Mouse (Mus musculus) liver, embryonic 13.5 days (tissue): ENCODE results near the gene Btrc. TPM values are rescaled to one million over a fixed set of nuclear protein-coding genes. Genes with fewer than 3 reads are reported as not detected.

ENCODE experiments used
- ATAC-seq: fragments of 200-750 bp; cut with Nextera tagmentation; 2 replicates; pipeline ENCODE4 v1.8.0; 2017; ENCODE audit warnings: low read depth, mild to moderate bottlenecking, moderate number of reproducible peaks, moderate library complexity
- DNase-seq: peaks from one replicate; pipeline ENCODE4 v3.0.0; 2022
- H3K27ac ChIP-seq: fragments of 300-500 bp; sonication (generic); 2 replicates; pipeline ENCODE4 v1.5.1; 2015; ENCODE audit warnings: moderate library complexity, mild to moderate bottlenecking, inconsistent platforms
- H3K27me3 ChIP-seq: fragments of 300-500 bp; sonication (generic); 2 replicates; pipeline ENCODE4 v1.6.1; 2015; ENCODE audit warnings: mild to moderate bottlenecking, inconsistent platforms
- H3K36me3 ChIP-seq: fragments of 300-500 bp; sonication (generic); 2 replicates; pipeline ENCODE4 v1.6.1; 2015; ENCODE audit warnings: mild to moderate bottlenecking, inconsistent platforms
- H3K4me1 ChIP-seq: fragments of 300-500 bp; sonication (generic); replicated peaks from 2 replicates; pipeline ENCODE4 v1.6.1; 2015; ENCODE audit warnings: inconsistent platforms
- H3K4me2 ChIP-seq: fragments of 300-500 bp; sonication (generic); 2 replicates; pipeline ENCODE4 v1.6.1; 2015; ENCODE audit warnings: inconsistent platforms, mild to moderate bottlenecking, moderate library complexity
- H3K4me3 ChIP-seq: fragments of 300-500 bp; sonication (generic); replicated peaks from 2 replicates; pipeline ENCODE4 v1.5.1; 2015; ENCODE audit warnings: mild to moderate bottlenecking, inconsistent platforms
- H3K9ac ChIP-seq: fragments of 300-500 bp; sonication (generic); 2 replicates; pipeline ENCODE4 v1.6.1; 2015; ENCODE audit warnings: mild to moderate bottlenecking, inconsistent platforms
- H3K9me3 ChIP-seq: fragments of 300-500 bp; sonication (generic); replicated peaks from 2 replicates; pipeline ENCODE4 v1.6.1; 2016; ENCODE audit warnings: inconsistent platforms
- WGBS: fragments of 180-500 bp; shearing (Covaris S2); methylation state at CpG from one replicate; pipeline ENCODE4 v1.1.7; 2015; ENCODE audit not compliant: insufficient replicate concordance; 5-methylcytosine and 5-hydroxymethylcytosine counted together
- polyA plus RNA-seq: library from polyadenylated mRNA; unstranded; fragments of >200 nt; fragmentation: Nextera tagmentation; extraction: Ambion mirVana; gene quantifications from 2 replicates; pipeline ENCODE4 v1.2.1, GENCODE M21; 2015

Gene Btrc
- polyA plus RNA-seq, 1 experiment from 2014 or later: 44.1 TPM

DNA sequence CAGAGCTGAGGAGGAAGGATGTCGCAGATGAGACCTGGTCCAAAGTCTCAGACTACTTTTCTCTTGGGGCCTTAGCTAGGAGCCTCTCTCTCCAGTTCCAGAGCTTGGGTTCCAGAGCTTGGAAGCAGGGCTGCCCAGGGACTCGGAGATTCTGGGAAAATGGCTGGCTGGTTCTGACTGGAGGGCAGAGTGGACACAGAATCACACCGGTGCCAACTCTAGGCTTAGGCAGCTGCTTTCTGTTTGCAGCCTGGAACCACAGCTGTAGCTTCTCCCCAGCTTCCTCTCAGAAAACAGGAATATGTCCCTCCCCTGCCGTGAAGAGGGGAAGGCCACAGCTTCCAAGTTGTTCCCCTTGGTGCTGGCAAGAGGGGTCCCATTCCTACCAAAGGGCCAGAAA, 186.4 kb downstream of the Btrc start:
- H3K4me1 ChIP-seq: peaks cover 47% of the 10 kb centered on the region
- peaks cover 17% of the 10 kb centered on the region for H3K27me3 ChIP-seq
- H3K9me3 ChIP-seq: no peaks in the 10 kb centered on the region; the same call in 1 of the 2 replicates
- DNase-seq: no peak
- peak overlapping the region; percentile 18; the same call in 1 of the 2 replicates for H3K9ac ChIP-seq
- WGBS: 42% methylated on average over 4 of the region's 4 CpGs
- no peak for ATAC-seq
- peaks cover 26% of the 10 kb centered on the region for H3K36me3 ChIP-seq
- H3K27ac ChIP-seq: peak overlapping the region; percentile 73
- no peak overlapping the region for H3K4me3 ChIP-seq
- no peak overlapping the region for H3K4me2 ChIP-seq

GRCm38 (mm10) chr19:45552187-45552586, 188.7 kb downstream of the Btrc start:
- H3K4me3 ChIP-seq: no peak overlapping the region
- no peak overlapping the region for H3K4me2 ChIP-seq
- ATAC-seq (no peak), DNase-seq (no peak)
- H3K36me3 ChIP-seq: peaks cover 34% of the 10 kb centered on the region
- peaks cover 49% of the 10 kb centered on the region for H3K4me1 ChIP-seq
- no peak overlapping the region for H3K9ac ChIP-seq
- H3K27me3 ChIP-seq: no peaks in the 10 kb centered on the region
- no peaks in the 10 kb centered on the region; the same call in 1 of the 2 replicates for H3K9me3 ChIP-seq
- peak overlapping the region; percentile 23; the same call in 1 of the 2 replicates for H3K27ac ChIP-seq
- 50% methylated on average over 6 of the region's 6 CpGs for WGBS

- WGBS: 83% methylated on average over 11 of the region's 11 CpGs
- peaks cover 36% of the 10 kb centered on the region for H3K4me1 ChIP-seq
- ATAC-seq: no peak
- H3K27me3 ChIP-seq: no peaks in the 10 kb centered on the region
- H3K4me2 ChIP-seq: no peak overlapping the region
- H3K9ac ChIP-seq: no peak overlapping the region
- H3K4me3 ChIP-seq: no peak overlapping the region
- no peak for DNase-seq
- no peaks in the 10 kb centered on the region for H3K9me3 ChIP-seq
- no peak overlapping the region for H3K27ac ChIP-seq
- peaks cover 43% of the 10 kb centered on the region for H3K36me3 ChIP-seq
Measured at GRCm38 (mm10) chr19:45554136-45554535, 190.6 kb downstream of the Btrc start.

DNA sequence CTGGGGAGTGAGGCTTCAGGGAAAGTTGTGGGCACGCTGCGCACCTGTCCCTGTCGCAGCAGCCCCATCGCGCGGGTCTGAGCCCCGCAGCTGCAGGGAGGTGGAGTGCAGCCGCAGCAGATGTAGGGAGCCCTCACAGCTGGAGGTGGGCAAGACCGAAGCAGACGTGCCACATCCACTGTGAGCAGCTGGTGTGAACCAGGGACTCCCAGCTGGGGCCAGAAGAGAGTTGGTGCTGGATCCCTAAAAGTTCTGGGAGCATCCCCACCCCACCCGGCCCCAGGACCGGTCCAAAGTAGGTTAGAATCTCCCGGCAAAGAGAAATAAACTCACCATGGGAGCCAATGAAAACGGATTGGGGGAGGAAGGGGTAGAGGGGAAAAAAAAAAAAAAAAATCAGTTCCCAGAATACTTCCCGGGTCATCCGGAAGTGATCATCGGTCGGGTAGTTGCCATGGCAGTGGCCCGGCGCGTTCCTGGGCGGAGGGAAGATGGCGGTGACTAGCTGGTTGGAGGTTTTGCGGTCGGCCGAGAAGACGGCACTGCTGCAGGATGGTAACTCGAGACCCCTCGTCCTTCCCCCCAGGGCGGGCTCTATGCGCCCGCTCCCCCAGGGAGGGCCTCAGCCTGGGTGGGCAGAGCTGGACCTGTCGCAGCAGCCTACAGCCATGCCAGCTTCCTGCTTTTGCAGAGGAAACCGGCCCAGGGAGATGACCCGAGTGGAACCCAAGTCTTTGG, 196.8 kb downstream of the Btrc start, which contains the start of the genes Poll and Gm17018:
Poll (minus strand) TSS at position 379 of the 738 bp plus-strand sequence.
Gm17018 (plus strand) TSS at position 463 of the 738 bp plus-strand sequence.
- WGBS: under 1% methylated on average over 35 of the region's 35 CpGs
- H3K27ac ChIP-seq: peak within 1 kb of the TSS; percentile 64; the same call in 1 of the 2 replicates

DNA sequence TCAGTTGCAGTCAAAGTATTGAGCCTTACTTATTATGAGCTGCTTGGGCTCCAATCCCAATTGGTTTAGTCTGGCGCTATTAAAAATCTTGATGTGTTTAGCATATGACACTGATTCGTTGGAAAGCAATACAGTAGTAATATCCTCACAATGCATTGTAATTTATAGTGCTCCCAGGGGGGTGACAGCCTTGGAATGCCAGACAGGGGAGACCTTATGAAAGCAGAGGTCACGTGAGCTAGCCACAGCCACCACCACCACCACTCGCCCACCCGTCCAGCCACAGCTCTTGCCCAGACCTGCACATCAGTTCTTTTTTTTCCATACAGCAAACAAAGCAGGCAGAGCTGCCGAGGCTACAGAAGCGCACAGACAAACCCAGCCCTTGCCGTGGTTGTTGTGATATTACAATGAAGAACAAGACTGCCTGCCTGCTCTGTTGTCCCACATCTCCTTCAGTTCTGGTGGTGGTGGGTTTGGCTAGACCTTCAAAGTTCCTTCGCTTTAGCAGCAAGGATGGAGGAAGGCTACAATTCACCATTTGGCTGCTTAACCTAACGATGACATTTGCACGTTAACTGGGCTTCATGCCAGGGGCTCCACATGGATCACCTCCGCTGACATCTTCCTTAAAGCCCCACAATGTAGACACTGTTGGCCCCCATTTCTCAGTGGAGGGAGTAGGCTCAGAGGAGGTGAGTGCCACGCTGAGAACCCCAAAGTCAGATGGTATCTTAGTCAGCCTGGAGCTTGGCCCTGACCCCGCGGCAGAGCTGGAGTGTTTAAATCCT, 202.6 kb downstream of the Btrc start:
- no peak for DNase-seq
- 69% methylated on average over 15 of the region's 15 CpGs for WGBS

More for the DNA sequence above, 196.8 kb downstream of the Btrc start, which contains the start of the genes Poll and Gm17018:
- Histone ChIP-seq H3K4me3 (peak within 1 kb of the TSS; percentile 81), H3K36me3 (peaks cover 13% of the 10 kb centered on the region), H3K4me1 (peaks cover 43% of the 10 kb centered on the region), H3K9ac (peak within 1 kb of the TSS; percentile 80), H3K9me3 (no peaks in the 10 kb centered on the region), H3K4me2 (peak within 1 kb of the TSS; percentile 92), H3K27me3 (no peaks in the 10 kb centered on the region)
- DNase-seq: peak; percentile 68
- peak; percentile 72 for ATAC-seq

GRCm38 (mm10) chr19:45567367-45567766, 203.8 kb downstream of the Btrc start:
- DNase-seq: no peak
- no peaks in the 10 kb centered on the region for H3K27me3 ChIP-seq
- WGBS: 75% methylated on average over 14 of the region's 14 CpGs

More for the DNA sequence above, 202.6 kb downstream of the Btrc start:
- Histone ChIP-seq H3K4me3 (no peak overlapping the region), H3K9me3 (no peaks in the 10 kb centered on the region), H3K27me3 (no peaks in the 10 kb centered on the region), H3K9ac (no peak overlapping the region), H3K4me1 (peaks cover 18% of the 10 kb centered on the region), H3K4me2 (no peak overlapping the region), H3K36me3 (0 out of 2 replicates have a peak, but pooled peaks cover 3% of the 10 kb centered on the region), H3K27ac (no peak overlapping the region)
- no peak for ATAC-seq

GRCm38 (mm10) chr19:45573033-45573432, 209.5 kb downstream of the Btrc start:
- Histone ChIP-seq H3K27ac (peak overlapping the region; percentile 50; the same call in 1 of the 2 replicates), H3K9me3 (no peaks in the 10 kb centered on the region), H3K9ac (peak overlapping the region; percentile 39; the same call in 1 of the 2 replicates), H3K27me3 (no peaks in the 10 kb centered on the region), H3K36me3 (peaks cover 18% of the 10 kb centered on the region), H3K4me1 (peaks cover 64% of the 10 kb centered on the region), H3K4me3 (no peak overlapping the region), H3K4me2 (peak overlapping the region; percentile 29)
- DNase-seq: peak; percentile 40
- ATAC-seq: peak; percentile 74
- WGBS: 23% methylated on average over 6 of the region's 6 CpGs

More at GRCm38 (mm10) chr19:45567367-45567766, 203.8 kb downstream of the Btrc start:
- Histone ChIP-seq H3K4me3 (no peak overlapping the region), H3K9me3 (no peaks in the 10 kb centered on the region), H3K27ac (no peak overlapping the region), H3K4me1 (peaks cover 16% of the 10 kb centered on the region), H3K36me3 (peaks cover 10% of the 10 kb centered on the region), H3K4me2 (no peak overlapping the region), H3K9ac (no peak overlapping the region)
- ATAC-seq: no peak

DNA sequence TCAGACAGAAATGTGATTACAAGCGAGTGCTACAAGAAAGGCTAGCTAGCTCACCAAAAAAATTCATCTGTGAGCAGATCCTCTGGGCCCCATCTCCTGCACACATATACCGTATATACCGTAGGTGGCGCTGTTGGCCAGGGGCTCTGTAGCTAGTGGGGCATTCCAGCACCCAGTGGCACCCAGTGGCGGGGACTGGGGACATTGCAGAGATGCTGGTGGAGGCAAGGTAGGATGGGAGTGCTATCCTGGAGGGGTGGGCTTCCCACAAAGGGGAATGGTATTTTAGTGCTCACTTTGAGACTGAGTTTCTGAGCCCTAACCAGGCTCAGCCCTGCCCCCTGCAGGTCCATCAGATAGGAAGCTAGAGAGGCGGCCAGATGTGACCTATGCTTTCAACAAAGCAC, 210.3 kb downstream of the Btrc start:
- Histone ChIP-seq H3K4me3 (no peak overlapping the region), H3K4me1 (peaks cover 64% of the 10 kb centered on the region), H3K27ac (no peak overlapping the region), H3K27me3 (no peaks in the 10 kb centered on the region), H3K4me2 (no peak overlapping the region), H3K9ac (no peak overlapping the region), H3K9me3 (no peaks in the 10 kb centered on the region), H3K36me3 (peaks cover 26% of the 10 kb centered on the region)
- ATAC-seq (peak; percentile 61), DNase-seq (peak; percentile 70)
- WGBS: 13% methylated on average over 6 of the region's 6 CpGs

DNA sequence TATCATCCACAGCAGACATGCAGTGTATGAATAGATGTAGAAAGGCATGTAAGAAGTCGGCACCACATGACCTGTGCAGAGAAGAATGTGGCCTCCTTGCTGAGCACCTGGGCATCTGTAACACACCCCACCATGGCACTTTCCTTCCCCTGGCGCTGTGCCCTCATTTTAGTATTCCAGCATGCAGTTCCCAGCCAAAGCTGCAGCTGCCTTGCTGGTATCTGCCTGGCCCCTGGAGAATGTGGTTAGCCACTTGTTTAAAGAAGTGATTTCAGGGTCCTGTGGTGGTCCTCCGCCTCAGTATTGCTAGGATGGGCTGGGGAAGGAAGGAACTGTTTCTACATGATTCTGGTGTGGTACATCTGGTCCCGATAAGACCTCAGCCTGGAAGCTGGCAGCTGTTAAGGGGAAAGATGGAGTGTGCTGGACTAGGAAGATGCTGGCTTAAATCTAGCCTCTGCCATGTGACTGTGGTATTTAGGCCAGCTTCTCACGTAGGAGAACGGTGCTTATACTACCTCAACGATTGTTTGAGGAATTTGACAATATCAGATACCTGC, 210.9 kb downstream of the Btrc start:
- ATAC-seq (no peak), DNase-seq (no peak)
- 37% methylated on average over 7 of the region's 7 CpGs for WGBS
- Histone ChIP-seq H3K4me3 (no peak overlapping the region), H3K27me3 (no peaks in the 10 kb centered on the region), H3K9ac (no peak overlapping the region), H3K4me1 (peaks cover 64% of the 10 kb centered on the region), H3K27ac (peak overlapping the region; percentile 66; the same call in 1 of the 2 replicates), H3K4me2 (no peak overlapping the region), H3K36me3 (peaks cover 30% of the 10 kb centered on the region), H3K9me3 (no peaks in the 10 kb centered on the region)

GRCm38 (mm10) chr19:45574941-45575631, 211.6 kb downstream of the Btrc start:
- H3K9me3 ChIP-seq: no peaks in the 10 kb centered on the region
- peaks cover 61% of the 10 kb centered on the region for H3K4me1 ChIP-seq
- H3K4me2 ChIP-seq: peak overlapping the region; percentile 35
- no peak for DNase-seq
- peaks cover 30% of the 10 kb centered on the region for H3K36me3 ChIP-seq
- H3K27ac ChIP-seq: peak overlapping the region; percentile 66
- 28% methylated on average over 19 of the region's 19 CpGs for WGBS
- no peak overlapping the region for H3K4me3 ChIP-seq
- no peak for ATAC-seq
- H3K9ac ChIP-seq: 0 out of 2 replicates have a peak overlapping the region, but pooled peaks have one; percentile 13
- no peaks in the 10 kb centered on the region for H3K27me3 ChIP-seq
